Comparison of ENCODE assay signal across 9 mouse cellular contexts in genomic region chr9:22429533-22430241, GRCm38 (mm10). TPM values are rescaled to one million over a fixed set of nuclear protein-coding genes. Genes with fewer than 3 reads are reported as not detected.
DNase-seq lines count a peak whose midpoint lies in the region; ATAC-seq and TF ChIP-seq lines count a peak whose summit lies in the region.
"Had no signal": no experiment of that assay in that cellular context is flagged by ENCODE, and none has a peak within 500 bp of the region (broad histone marks: within the 10 kb centered on the region; RNA-seq: fewer than 3 reads in every experiment).

No protein-coding gene starts in this region.

- DNase-seq in cerebellum, adult 2 months: peak; percentile 33 to 67
- DNase-seq in cerebellum, adult 11-12 months: no peak
- DNase-seq in 416B (ENCODE audit: low read depth): peak; percentile 52
- no peak for DNase-seq in limb, embryonic 10.5 days (ENCODE audit: low spot score)
- DNase-seq in spleen, postnatal 36 days (ENCODE audit: low spot score in 2 of 2): peak; percentile 54 to 63
- no peak for DNase-seq in frontal cortex, adult 2 months (ENCODE audit: extremely low spot score in 1 of 2, low spot score in 1 of 2)
- DNase-seq in adrenal gland, postnatal 10 days: no peak

- no peak for ATAC-seq in embryonic facial prominence, embryonic 13.5 days (ENCODE audit: insufficient number of reproducible peaks, insufficient read depth, low FRiP score, low TSS enrichment, low read depth)

- peaks cover 5% of the 10 kb centered on the region; the same call in 1 of the 2 replicates for H3K4me1 ChIP-seq in cerebellum, adult 2 months (ENCODE audit: control insufficient read depth, insufficient read depth, low read length)
- peaks cover 23% of the 10 kb centered on the region for H3K4me1 ChIP-seq in embryonic facial prominence, embryonic 13.5 days
- peaks cover 35% of the 10 kb centered on the region for H3K4me1 ChIP-seq in limb, embryonic 10.5 days

- no peak overlapping the region for H3K4me3 ChIP-seq in cerebellum, adult 2 months (replicated peaks; ENCODE audit: insufficient read depth, low read depth, low read length)
- H3K4me3 ChIP-seq in embryonic facial prominence, embryonic 13.5 days: no peak overlapping the region
- H3K4me3 ChIP-seq in limb, embryonic 10.5 days: no peak overlapping the region

- WGBS in cerebellum, adult 2 months: 19% methylated on average over 15 of the region's 15 CpGs
- WGBS in embryonic facial prominence, embryonic 13.5 days: 44% methylated on average over 15 of the region's 15 CpGs
- WGBS in limb, embryonic 10.5 days: 71% methylated on average over 15 of the region's 15 CpGs

- H3K4me2 ChIP-seq in embryonic facial prominence, embryonic 13.5 days: peak overlapping the region; percentile 41

- no peak overlapping the region for H3K27ac ChIP-seq in cerebellum, adult 2 months (ENCODE audit: insufficient read depth, low read length)
- H3K27ac ChIP-seq in embryonic facial prominence, embryonic 13.5 days: no peak overlapping the region
- peak overlapping the region; percentile 56; the same call in 1 of the 2 replicates for H3K27ac ChIP-seq in limb, embryonic 10.5 days

- no peaks in the 10 kb centered on the region for H3K36me3 ChIP-seq in embryonic facial prominence, embryonic 13.5 days
- H3K36me3 ChIP-seq in limb, embryonic 10.5 days: no peaks in the 10 kb centered on the region

- H3K27me3 ChIP-seq in cerebellum, adult 2 months (ENCODE audit: control insufficient read depth, insufficient read depth, low read length): no peaks in the 10 kb centered on the region
- no peaks in the 10 kb centered on the region for H3K27me3 ChIP-seq in embryonic facial prominence, embryonic 13.5 days
- H3K27me3 ChIP-seq in limb, embryonic 10.5 days (ENCODE audit: low read depth, poor library complexity, severe bottlenecking): no peaks in the 10 kb centered on the region

- TF ChIP-seq CTCF in cerebellum, adult 2 months (IDR thresholded peaks at IDR 0.05; ENCODE audit: borderline replicate concordance, insufficient read depth, low read depth, low read length): peak; percentile 14; the same call in 1 of the 2 replicates

- H3K9me3 ChIP-seq in embryonic facial prominence, embryonic 13.5 days: no peaks in the 10 kb centered on the region
- no peaks in the 10 kb centered on the region for H3K9me3 ChIP-seq in limb, embryonic 10.5 days (replicated peaks)

- H3K9ac ChIP-seq in embryonic facial prominence, embryonic 13.5 days: no peak overlapping the region

- TF ChIP-seq POLR2A in cerebellum, adult 2 months (IDR thresholded peaks at IDR 0.05; ENCODE audit: borderline replicate concordance, insufficient read depth, low read length): no peak

RNA-seq across cellular contexts. Expression of gene 9530077C05Rik, which starts 18.4 kb away (rescaled TPM):
- polyA plus RNA-seq in cerebellum, adult 2 months (2012; rRNA removed): 8.6 and 9.0 TPM in 2 replicates
- polyA plus RNA-seq in embryonic facial prominence, embryonic 13.5 days (2015; fragmentation: Nextera tagmentation; extraction: Ambion mirVana): 3.1 and 4.4 TPM in 2 replicates
- 6.5 TPM in 2 replicates for polyA plus RNA-seq in limb, embryonic 10.5 days (2016; fragmentation: Nextera tagmentation; extraction: Ambion mirVana)
- 8.8 TPM in 2 replicates for polyA plus RNA-seq in frontal cortex, adult 2 months (2012; rRNA removed)
- total RNA-seq in adrenal gland, postnatal 10 days (2021): 1 to 10 TPM; 4.3 to 5.2 TPM

RNA-seq across cellular contexts. Expression of gene Gm17545, which starts 24.4 kb away (rescaled TPM):
- not detected in 2 replicates for polyA plus RNA-seq in cerebellum, adult 2 months (2012; rRNA removed)
- polyA plus RNA-seq in embryonic facial prominence, embryonic 13.5 days (2015; fragmentation: Nextera tagmentation; extraction: Ambion mirVana): not detected in 2 replicates
- polyA plus RNA-seq in limb, embryonic 10.5 days (2016; fragmentation: Nextera tagmentation; extraction: Ambion mirVana): not detected in 2 replicates
- polyA plus RNA-seq in frontal cortex, adult 2 months (2012; rRNA removed): not detected in 2 replicates
- not detected for total RNA-seq in adrenal gland, postnatal 10 days (2021)
- polyA plus RNA-seq: gonadal fat pad, adult 2 months had no signal

RNA-seq across cellular contexts. Expression of gene Rp9, which starts 39.9 kb away (rescaled TPM):
- polyA plus RNA-seq in cerebellum, adult 2 months (2012; rRNA removed): 87.5 and 91.6 TPM in 2 replicates
- polyA plus RNA-seq in embryonic facial prominence, embryonic 13.5 days (2015; fragmentation: Nextera tagmentation; extraction: Ambion mirVana): 68.3 and 79.5 TPM in 2 replicates
- 52.8 and 52.9 TPM in 2 replicates for polyA plus RNA-seq in limb, embryonic 10.5 days (2016; fragmentation: Nextera tagmentation; extraction: Ambion mirVana)
- 57.3 and 73.6 TPM in 2 replicates for polyA plus RNA-seq in frontal cortex, adult 2 months (2012; rRNA removed)
- 10 to 100 TPM; 42.9 to 44.0 TPM for total RNA-seq in adrenal gland, postnatal 10 days (2021)

RNA-seq across cellular contexts. Expression of gene Anln, which starts 40.7 kb away (rescaled TPM):
- 25.3 and 32.4 TPM in 2 replicates for polyA plus RNA-seq in cerebellum, adult 2 months (2012; rRNA removed)
- polyA plus RNA-seq in embryonic facial prominence, embryonic 13.5 days (2015; fragmentation: Nextera tagmentation; extraction: Ambion mirVana): 41.9 and 42.5 TPM in 2 replicates
- 41.7 and 48.6 TPM in 2 replicates for polyA plus RNA-seq in limb, embryonic 10.5 days (2016; fragmentation: Nextera tagmentation; extraction: Ambion mirVana)
- polyA plus RNA-seq in frontal cortex, adult 2 months (2012; rRNA removed): 7.5 and 7.9 TPM in 2 replicates
- total RNA-seq in adrenal gland, postnatal 10 days (2021): 10 to 100 TPM; 15.8 to 19.8 TPM

RNA-seq across cellular contexts. Expression of gene Bbs9, which starts 45.8 kb away (rescaled TPM):
- polyA plus RNA-seq in cerebellum, adult 2 months (2012; rRNA removed): 15.4 and 16.1 TPM in 2 replicates
- polyA plus RNA-seq in embryonic facial prominence, embryonic 13.5 days (2015; fragmentation: Nextera tagmentation; extraction: Ambion mirVana): 13.8 and 14.8 TPM in 2 replicates
- polyA plus RNA-seq in limb, embryonic 10.5 days (2016; fragmentation: Nextera tagmentation; extraction: Ambion mirVana): 11.2 and 13.5 TPM in 2 replicates
- polyA plus RNA-seq in frontal cortex, adult 2 months (2012; rRNA removed): 14.0 and 14.3 TPM in 2 replicates
- total RNA-seq in adrenal gland, postnatal 10 days (2021): 10 to 100 TPM; 12.0 to 16.4 TPM

Comparison
In these comparisons a context has a peak if more than half of its experiments do, and no peak if none do; other contexts are left out.
1. DNase-seq: peak in cerebellum, adult 2 months (2 of 2), 416B (single experiment) and spleen, postnatal 36 days (2 of 2); none in cerebellum, adult 11-12 months (single experiment), limb, embryonic 10.5 days (single experiment), frontal cortex, adult 2 months (0 of 2) and adrenal gland, postnatal 10 days (single experiment).